Mouse (Mus musculus): ENCODE results near the gene Coq2. TPM values are rescaled to one million over a fixed set of nuclear protein-coding genes. Genes with fewer than 3 reads are reported as not detected.

The Coq2 gene
- polyA plus RNA-seq, 1 experiment: 35.8 TPM

DNA sequence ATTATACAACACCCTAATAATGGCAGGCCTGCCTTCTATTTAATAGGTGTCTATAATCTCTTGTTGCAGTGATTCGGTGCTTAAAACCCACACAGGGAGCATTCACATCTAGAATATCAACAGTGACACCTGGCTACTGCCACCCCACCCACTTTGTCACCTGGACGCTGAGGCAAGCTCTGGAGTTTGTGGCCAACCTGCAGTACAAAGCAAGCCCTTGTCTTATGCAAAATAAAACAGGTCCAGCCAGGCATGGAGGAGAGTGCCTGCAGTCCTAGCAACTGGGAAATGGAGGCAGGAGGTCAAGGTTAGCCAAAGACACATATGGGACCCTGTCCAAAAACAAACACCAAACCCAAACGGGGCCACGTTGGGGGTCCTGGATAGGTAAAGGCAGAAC is 2.5 kb downstream of the Coq2 start:
- no peak for TF ChIP-seq SRF (IDR thresholded peaks at IDR 0.05; ENCODE audit: control insufficient read depth, insufficient read length, low read depth)
- TF ChIP-seq TCF3 (IDR thresholded peaks at IDR 0.05; ENCODE audit: insufficient read length, low read depth): no peak
- no peak for TF ChIP-seq E2F4 (IDR thresholded peaks at IDR 0.05; ENCODE audit: insufficient read depth)
- TF ChIP-seq MYOG (IDR thresholded peaks at IDR 0.05; ENCODE audit: control insufficient read depth in 1 of 3, insufficient read depth in 1 of 3, insufficient read length in 2 of 3, low read depth in 2 of 3): no peak
- TF ChIP-seq POLR2A (IDR thresholded peaks at IDR 0.05; ENCODE audit: insufficient read length, low read depth): no peak
- no peak for TF ChIP-seq MAX (IDR thresholded peaks at IDR 0.05; ENCODE audit: low read depth)
- no peak for TF ChIP-seq MYOD1 (IDR thresholded peaks at IDR 0.05; ENCODE audit: control insufficient read depth in 1 of 3, insufficient read length in 2 of 3, low read depth in 2 of 3)
- no peak for TF ChIP-seq USF1 (IDR thresholded peaks at IDR 0.05; ENCODE audit: low read depth)
- TF ChIP-seq CEBPB (IDR thresholded peaks at IDR 0.05; ENCODE audit: insufficient read depth, poor library complexity, severe bottlenecking): no peak
- TF ChIP-seq POLR2AphosphoS2 (IDR thresholded peaks at IDR 0.05; ENCODE audit: insufficient read length, low read depth): no peak
- no peak for TF ChIP-seq TCF12 (IDR thresholded peaks at IDR 0.05; ENCODE audit: insufficient read depth, poor library complexity, severe bottlenecking)
- no peak for TF ChIP-seq REST (IDR thresholded peaks at IDR 0.05; ENCODE audit: insufficient read depth, insufficient read length)

DNA sequence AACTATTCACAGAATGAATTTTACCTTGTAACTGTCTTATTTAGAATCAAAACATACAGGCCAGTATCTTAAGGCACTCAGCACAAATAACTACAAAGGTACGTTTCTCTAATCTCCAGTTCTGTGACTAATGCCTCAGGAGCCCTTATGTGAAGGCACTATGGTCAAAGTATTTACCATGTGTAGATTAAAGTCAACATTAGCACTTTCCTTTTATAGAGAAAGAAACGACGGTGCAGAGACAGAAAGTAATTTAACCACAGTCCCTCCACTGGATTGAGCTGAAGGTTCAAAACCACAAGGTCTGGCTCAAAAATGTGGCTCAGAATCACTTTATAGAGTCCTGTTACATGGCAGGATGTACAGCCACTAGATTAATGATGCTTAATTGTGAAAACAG is 3.0 kb downstream of the Coq2 start:
- Histone ChIP-seq H3K79me2 (ENCODE audit: control insufficient read depth, insufficient read depth) (peaks cover 25% of the 10 kb centered on the region), H3K4me2 (ENCODE audit: low read depth) (no peak overlapping the region), H3ac (ENCODE audit: control insufficient read depth, insufficient read length) (no peak overlapping the region), H3K27me3 (ENCODE audit: control insufficient read depth, insufficient read depth, insufficient read length) (no peaks in the 10 kb centered on the region), H3K36me3 (ENCODE audit: control insufficient read depth, insufficient read depth) (peaks cover under 1% of the 10 kb centered on the region), H3K4me3 (no peak overlapping the region)
- no peak for TF ChIP-seq MAX (IDR thresholded peaks at IDR 0.05; ENCODE audit: low read depth)
- no peak for TF ChIP-seq E2F4 (IDR thresholded peaks at IDR 0.05; ENCODE audit: insufficient read depth)
- no peak for TF ChIP-seq MYOG (IDR thresholded peaks at IDR 0.05; ENCODE audit: control insufficient read depth in 1 of 3, insufficient read depth in 1 of 3, insufficient read length in 2 of 3, low read depth in 2 of 3)
- no peak for TF ChIP-seq USF1 (IDR thresholded peaks at IDR 0.05; ENCODE audit: low read depth)
- no peak for TF ChIP-seq SRF (IDR thresholded peaks at IDR 0.05; ENCODE audit: control insufficient read depth, insufficient read length, low read depth)
- TF ChIP-seq CEBPB (IDR thresholded peaks at IDR 0.05; ENCODE audit: insufficient read depth, poor library complexity, severe bottlenecking): no peak
- no peak for TF ChIP-seq POLR2AphosphoS2 (IDR thresholded peaks at IDR 0.05; ENCODE audit: insufficient read length, low read depth)
- no peak for TF ChIP-seq MYOD1 (IDR thresholded peaks at IDR 0.05; ENCODE audit: control insufficient read depth in 1 of 3, insufficient read length in 2 of 3, low read depth in 2 of 3)
- no peak for TF ChIP-seq POLR2A (IDR thresholded peaks at IDR 0.05; ENCODE audit: insufficient read length, low read depth)

More for the DNA sequence above, 2.5 kb downstream of the Coq2 start:
- peaks cover 25% of the 10 kb centered on the region for H3K79me2 ChIP-seq (ENCODE audit: control insufficient read depth, insufficient read depth)
- no peak overlapping the region for H3ac ChIP-seq (ENCODE audit: control insufficient read depth, insufficient read length)
- no peaks in the 10 kb centered on the region for H3K36me3 ChIP-seq (ENCODE audit: control insufficient read depth, insufficient read depth)
- H3K4me3 ChIP-seq: no peak overlapping the region
- no peak overlapping the region for H3K4me2 ChIP-seq (ENCODE audit: low read depth)
- H3K27me3 ChIP-seq (ENCODE audit: control insufficient read depth, insufficient read depth, insufficient read length): no peaks in the 10 kb centered on the region

DNA sequence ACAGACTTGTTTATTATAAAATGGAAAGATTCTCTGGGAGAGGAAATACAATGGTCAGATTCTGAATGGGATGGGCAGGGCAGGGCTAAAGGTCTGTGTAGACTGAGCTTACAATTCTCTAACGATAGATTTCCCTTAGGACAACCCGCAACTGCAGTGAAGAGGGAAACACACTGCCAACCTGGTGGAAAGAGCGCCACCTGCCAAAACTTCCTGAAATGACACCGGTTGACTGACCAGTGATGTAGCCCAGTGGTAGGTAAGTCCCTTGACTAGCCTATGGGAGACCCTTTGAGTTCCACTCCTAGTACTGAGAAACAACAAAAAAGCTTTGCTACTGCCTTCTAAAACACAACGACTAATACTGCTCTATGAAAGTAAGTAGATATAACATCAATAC is 3.5 kb downstream of the Coq2 start:
- H3K79me2 ChIP-seq (ENCODE audit: control insufficient read depth, insufficient read depth): peaks cover 25% of the 10 kb centered on the region
- no peak overlapping the region for H3K4me2 ChIP-seq (ENCODE audit: low read depth)
- TF ChIP-seq USF1 (IDR thresholded peaks at IDR 0.05; ENCODE audit: low read depth): no peak
- TF ChIP-seq SRF (IDR thresholded peaks at IDR 0.05; ENCODE audit: control insufficient read depth, insufficient read length, low read depth): no peak
- no peak for TF ChIP-seq REST (IDR thresholded peaks at IDR 0.05; ENCODE audit: insufficient read depth, insufficient read length)
- TF ChIP-seq MYOG (IDR thresholded peaks at IDR 0.05; ENCODE audit: control insufficient read depth in 1 of 3, insufficient read depth in 1 of 3, insufficient read length in 2 of 3, low read depth in 2 of 3): no peak
- no peak for TF ChIP-seq E2F4 (IDR thresholded peaks at IDR 0.05; ENCODE audit: insufficient read depth)
- no peak for TF ChIP-seq CEBPB (IDR thresholded peaks at IDR 0.05; ENCODE audit: insufficient read depth, poor library complexity, severe bottlenecking)
- TF ChIP-seq TCF12 (IDR thresholded peaks at IDR 0.05; ENCODE audit: insufficient read depth, poor library complexity, severe bottlenecking): no peak
- TF ChIP-seq TCF3 (IDR thresholded peaks at IDR 0.05; ENCODE audit: insufficient read length, low read depth): no peak
- TF ChIP-seq MYOD1 (IDR thresholded peaks at IDR 0.05; ENCODE audit: control insufficient read depth in 1 of 3, insufficient read length in 2 of 3, low read depth in 2 of 3): no peak
- no peak for TF ChIP-seq POLR2A (IDR thresholded peaks at IDR 0.05; ENCODE audit: insufficient read length, low read depth)
- TF ChIP-seq POLR2AphosphoS2 (IDR thresholded peaks at IDR 0.05; ENCODE audit: insufficient read length, low read depth): no peak
- no peak for TF ChIP-seq MAX (IDR thresholded peaks at IDR 0.05; ENCODE audit: low read depth)
- H3K36me3 ChIP-seq (ENCODE audit: control insufficient read depth, insufficient read depth): peaks cover 6% of the 10 kb centered on the region
- no peak overlapping the region for H3ac ChIP-seq (ENCODE audit: control insufficient read depth, insufficient read length)
- no peak overlapping the region for H3K4me3 ChIP-seq
- H3K27me3 ChIP-seq (ENCODE audit: control insufficient read depth, insufficient read depth, insufficient read length): no peaks in the 10 kb centered on the region

GRCm38 (mm10) chr5:100666965-100667364 is 8.0 kb downstream of the Coq2 start:
- Histone ChIP-seq H3K36me3 (ENCODE audit: control insufficient read depth, insufficient read depth) (peaks cover 18% of the 10 kb centered on the region), H3ac (ENCODE audit: control insufficient read depth, insufficient read length) (no peak overlapping the region), H3K79me2 (ENCODE audit: control insufficient read depth, insufficient read depth) (peaks cover 18% of the 10 kb centered on the region), H3K27me3 (ENCODE audit: control insufficient read depth, insufficient read depth, insufficient read length) (no peaks in the 10 kb centered on the region), H3K4me3 (no peak overlapping the region), H3K4me2 (ENCODE audit: low read depth) (no peak overlapping the region)
- TF ChIP-seq REST (IDR thresholded peaks at IDR 0.05; ENCODE audit: insufficient read depth, insufficient read length): no peak
- no peak for TF ChIP-seq SRF (IDR thresholded peaks at IDR 0.05; ENCODE audit: control insufficient read depth, insufficient read length, low read depth)
- TF ChIP-seq POLR2AphosphoS2 (IDR thresholded peaks at IDR 0.05; ENCODE audit: insufficient read length, low read depth): no peak
- TF ChIP-seq MYOD1 (IDR thresholded peaks at IDR 0.05; ENCODE audit: control insufficient read depth in 1 of 3, insufficient read length in 2 of 3, low read depth in 2 of 3): no peak
- TF ChIP-seq MYOG (IDR thresholded peaks at IDR 0.05; ENCODE audit: control insufficient read depth in 1 of 3, insufficient read depth in 1 of 3, insufficient read length in 2 of 3, low read depth in 2 of 3): no peak
- TF ChIP-seq TCF3 (IDR thresholded peaks at IDR 0.05; ENCODE audit: insufficient read length, low read depth): no peak
- TF ChIP-seq CEBPB (IDR thresholded peaks at IDR 0.05; ENCODE audit: insufficient read depth, poor library complexity, severe bottlenecking): no peak
- no peak for TF ChIP-seq TCF12 (IDR thresholded peaks at IDR 0.05; ENCODE audit: insufficient read depth, poor library complexity, severe bottlenecking)
- no peak for TF ChIP-seq MAX (IDR thresholded peaks at IDR 0.05; ENCODE audit: low read depth)
- TF ChIP-seq USF1 (IDR thresholded peaks at IDR 0.05; ENCODE audit: low read depth): no peak
- no peak for TF ChIP-seq E2F4 (IDR thresholded peaks at IDR 0.05; ENCODE audit: insufficient read depth)
- TF ChIP-seq POLR2A (IDR thresholded peaks at IDR 0.05; ENCODE audit: insufficient read length, low read depth): no peak
